Mouse (Mus musculus) brain, embryonic 14.5 days (tissue): ENCODE data around the gene Slc39a1.

Experiments
- CTCF ChIP-seq: fragments of 200-500 bp; IDR thresholded peaks from 2 replicates; pipeline ENCODE4 v1.5.1; 2012; ENCODE audit warnings: inconsistent platforms, mild to moderate bottlenecking, moderate library complexity, borderline replicate concordance; ENCODE audit not compliant: insufficient read depth, insufficient read length; ENCODE audit errors: extremely low read depth
- POLR2A ChIP-seq: fragments of 200-500 bp; IDR thresholded peaks from 2 replicates; pipeline ENCODE4 v1.6.1; 2012; ENCODE audit warnings: mild to moderate bottlenecking, inconsistent platforms, borderline replicate concordance; ENCODE audit not compliant: poor library complexity, insufficient read depth, insufficient read length, severe bottlenecking; ENCODE audit errors: extremely low read depth

GRCm38 (mm10) chr3:90265932-90266741 lies 18.2 kb downstream of the Slc39a1 start:
- no peak for TF ChIP-seq POLR2A
- TF ChIP-seq CTCF, result no peak
